Mouse (Mus musculus) central nervous system, embryonic 14 days (tissue): ENCODE data around the gene Dnajc10. TPM values are rescaled to one million over a fixed set of nuclear protein-coding genes. Genes with fewer than 3 reads are reported as not detected.

Source experiments
- polyA plus RNA-seq: library from polyadenylated mRNA; depleted of rRNA; stranded (reverse); fragments of >200 nt; gene quantifications from 2 replicates; pipeline ENCODE4 v1.2.3, GENCODE M21; 2012; rRNA removed

The Dnajc10 gene
- polyA plus RNA-seq: 44.8 and 46.0 TPM in 2 replicates

GRCm38 (mm10) chr2:80315242-80316161 lies at the start of gene Dnajc10:
Gene Dnajc10, plus strand, starts transcription at chr2:80315466.

GRCm38 (mm10) chr2:80292172-80292571 lies 23.1 kb upstream of the Dnajc10 start, which contains the start of gene Prdx6b:
Gene Prdx6b, plus strand, starts transcription at chr2:80292472.

Other genes with a start within 250 kb of the Dnajc10 start
- gene Pde1a, start 186.0 kb upstream of the Dnajc10 start, polyA plus RNA-seq: 4.9 and 5.1 TPM in 2 replicates
- not detected in 2 replicates for gene Prdx6b, start 23.0 kb upstream of the Dnajc10 start, polyA plus RNA-seq
- 3.5 and 7.9 TPM in 2 replicates for gene Frzb, start 132.2 kb downstream of the Dnajc10 start, polyA plus RNA-seq